Mouse (Mus musculus): ENCODE measurements around the gene Lonrf2.

The Lonrf2 gene

DNA sequence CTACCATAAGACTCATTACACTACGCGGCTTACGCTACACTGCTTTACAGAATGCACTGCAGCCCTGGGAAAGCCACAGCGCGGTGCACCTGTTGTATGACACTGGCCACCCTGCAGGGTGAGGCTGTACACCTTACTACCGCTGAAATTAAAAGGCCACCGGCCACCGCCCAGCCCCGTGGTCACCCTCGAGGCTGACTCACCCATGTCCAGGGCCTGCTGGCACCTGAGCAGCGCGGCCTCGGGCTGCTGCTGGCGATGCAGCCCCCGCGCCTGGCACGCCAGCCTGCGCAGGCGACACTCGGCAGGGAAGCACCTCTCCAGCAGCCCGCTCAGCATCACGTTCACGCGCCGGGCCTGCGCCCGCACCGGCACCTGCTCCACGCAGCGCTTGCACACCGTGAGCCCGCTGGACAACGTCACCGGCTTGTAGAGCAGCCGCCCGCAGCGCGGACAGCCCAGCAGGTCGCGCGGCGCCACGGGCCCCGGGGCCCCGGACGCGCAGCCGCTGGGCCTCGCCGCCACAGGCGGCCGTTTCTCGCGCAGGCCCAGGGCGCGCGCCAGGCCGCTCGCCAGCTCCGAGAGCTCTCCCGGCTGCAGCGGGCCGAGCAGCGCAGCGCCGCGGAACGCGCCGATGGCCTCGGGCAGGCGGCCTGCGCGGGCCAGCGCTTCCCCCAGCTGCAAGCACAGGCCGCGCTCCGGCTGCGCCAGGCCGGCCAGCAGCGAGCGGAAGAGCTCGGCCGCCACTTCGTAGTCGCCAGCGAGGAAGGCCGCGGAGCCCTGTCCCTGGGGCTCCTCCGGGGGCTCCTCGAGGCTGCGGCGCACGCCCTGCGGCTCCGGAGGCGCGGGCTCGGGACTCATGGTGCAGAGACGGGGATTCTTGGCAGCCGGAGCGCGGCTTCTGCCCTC is 689 bp downstream of the Lonrf2 start:
- DNase-seq = peak; percentile 2

- DNase-seq = no peak
Measured at GRCm38 (mm10) chr1:38834899-38835298, 1.6 kb downstream of the Lonrf2 start.

GRCm38 (mm10) chr1:38824926-38825325 is 11.6 kb downstream of the Lonrf2 start:
- no peak for DNase-seq

- no peak for DNase-seq
Measured at GRCm38 (mm10) chr1:38823851-38824250, 12.7 kb downstream of the Lonrf2 start.

DNA sequence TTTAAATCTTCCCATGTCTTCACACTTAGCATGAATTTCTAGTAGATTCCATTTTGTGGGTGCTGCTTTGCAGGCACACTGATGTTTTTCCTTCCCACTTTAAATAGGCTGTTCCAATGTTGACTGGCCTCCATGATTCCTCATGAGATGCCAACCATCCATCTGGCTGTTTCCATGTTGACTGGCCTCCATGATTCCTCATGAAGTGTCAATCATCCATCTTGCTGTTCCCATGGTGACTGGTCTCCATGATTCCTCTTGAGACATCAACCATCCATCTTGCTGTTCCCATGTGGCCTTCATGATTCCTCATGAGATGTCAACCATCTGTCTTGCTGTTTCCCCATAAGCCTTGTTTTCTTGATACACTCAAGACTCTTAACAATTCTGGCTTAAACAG is 16.8 kb downstream of the Lonrf2 start:
- no peak for DNase-seq

GRCm38 (mm10) chr1:38817671-38818070 is 18.8 kb downstream of the Lonrf2 start:
- DNase-seq = no peak

- DNase-seq = no peak
Measured at GRCm38 (mm10) chr1:38817268-38817667, 19.2 kb downstream of the Lonrf2 start.

DNA sequence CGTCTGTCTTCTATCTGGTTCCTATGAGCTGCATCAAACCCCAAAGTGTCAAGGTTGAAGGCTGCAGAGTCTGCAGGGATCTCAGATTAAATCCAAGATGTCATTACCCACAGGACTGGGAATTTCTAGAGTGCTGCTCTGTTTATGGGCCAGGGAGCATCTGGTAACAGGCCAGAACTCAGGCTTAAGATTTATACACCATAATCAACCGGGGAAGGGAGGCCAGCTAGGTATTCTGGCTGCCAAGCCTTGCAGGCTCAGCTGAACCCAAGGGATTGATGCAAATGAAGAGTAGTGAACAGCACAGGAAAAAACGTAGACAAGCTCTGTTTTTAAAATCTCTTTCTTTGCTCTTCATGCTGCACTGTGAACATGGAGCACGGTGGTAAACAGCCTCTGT is 20.2 kb downstream of the Lonrf2 start:
- no peak for DNase-seq

DNA sequence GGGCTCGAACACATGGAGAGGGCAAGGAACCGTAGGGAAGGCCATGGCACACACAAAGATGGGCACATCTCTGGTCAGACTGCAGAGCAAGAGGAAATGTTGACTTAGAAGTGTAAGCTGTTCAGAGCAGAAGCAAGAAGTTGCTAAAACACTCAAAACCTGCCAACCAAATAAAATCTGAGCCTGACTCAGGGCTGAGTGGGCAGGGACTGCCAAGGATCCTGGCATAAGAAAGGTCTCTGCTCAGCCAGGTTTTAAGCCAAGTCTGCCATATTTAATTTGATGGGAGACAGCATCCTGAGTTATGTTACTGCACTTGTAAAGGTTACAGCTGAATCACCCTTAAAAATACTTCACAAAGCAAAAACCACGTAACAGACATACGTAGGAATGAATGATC is 29.4 kb downstream of the Lonrf2 start:
- DNase-seq = no peak

DNA sequence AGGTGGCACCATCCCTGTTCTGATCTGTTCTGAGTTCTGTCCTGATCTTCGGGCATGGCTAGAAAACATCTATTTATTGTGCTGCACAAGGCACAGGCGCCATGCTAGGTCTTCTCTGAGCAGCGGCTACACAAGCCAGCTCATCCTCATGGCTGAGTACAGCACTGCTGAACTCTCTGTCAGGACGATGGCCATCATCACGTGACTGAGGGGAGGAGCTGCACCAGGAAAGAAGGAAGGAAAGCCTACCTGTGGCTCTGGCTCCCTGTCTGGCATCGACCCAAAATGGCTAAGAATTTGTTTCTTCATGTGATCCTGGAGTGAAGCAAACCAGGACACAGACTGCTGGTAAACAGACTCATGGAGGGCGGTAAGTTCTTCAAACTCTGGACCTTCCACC is 36.1 kb downstream of the Lonrf2 start:
- no peak for DNase-seq

DNA sequence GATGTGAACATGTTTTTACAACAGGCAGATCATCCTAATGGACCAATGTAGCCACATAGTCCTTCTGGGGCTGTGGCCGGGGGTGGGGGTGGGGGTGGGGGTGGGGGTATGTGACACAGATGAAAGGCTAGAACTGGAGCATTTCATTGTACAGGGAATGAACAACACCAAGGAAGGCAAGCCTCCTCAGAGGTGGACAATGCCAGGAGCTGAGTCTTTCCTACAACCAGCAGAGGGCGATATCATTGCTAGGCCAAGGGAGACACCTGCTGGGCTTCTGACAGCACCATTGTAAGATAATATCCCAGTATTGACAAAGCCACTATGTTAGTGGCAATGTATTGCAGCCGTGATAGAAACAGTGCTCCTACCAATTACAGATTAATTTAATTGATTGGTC is 37.2 kb downstream of the Lonrf2 start:
- peak; percentile 13 for DNase-seq

DNA sequence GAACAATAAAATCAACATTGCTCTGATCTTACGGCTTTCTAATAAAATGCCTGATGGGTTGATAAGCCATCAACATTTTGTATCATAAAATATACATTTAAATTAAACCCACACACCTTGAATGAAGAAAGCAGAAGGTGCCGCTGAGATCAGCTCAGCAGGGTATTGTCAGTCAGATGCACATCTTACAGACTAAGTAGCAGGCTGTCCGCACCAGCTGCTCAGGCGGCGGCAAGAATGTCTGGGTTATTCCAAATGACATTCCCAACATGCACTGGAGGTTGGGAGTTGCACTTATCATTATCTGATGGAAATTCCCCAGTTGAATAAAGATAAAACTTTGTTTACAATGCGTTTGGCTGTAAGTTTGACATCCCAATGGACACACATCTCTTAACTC is 39.6 kb downstream of the Lonrf2 start:
- DNase-seq = no peak

DNA sequence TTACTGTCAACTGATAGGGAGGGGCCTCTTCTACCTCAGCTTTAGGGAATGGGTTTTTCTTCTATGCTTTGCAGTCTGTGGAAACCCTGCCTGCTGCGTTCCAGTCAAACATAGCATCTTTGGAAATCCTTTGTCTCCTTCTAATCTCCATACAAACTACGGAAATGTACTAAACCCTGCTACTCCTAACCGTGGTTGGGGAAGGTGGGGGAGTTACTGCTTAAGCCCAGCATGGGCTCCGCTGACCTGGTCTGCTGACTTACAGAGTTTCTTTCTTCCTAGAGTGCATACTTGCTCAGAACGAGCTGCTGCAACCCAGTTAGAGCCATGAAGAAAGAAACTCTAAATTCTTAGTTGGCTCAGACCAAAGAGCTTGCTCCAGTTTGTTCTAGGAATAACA is 41.0 kb downstream of the Lonrf2 start:
- no peak for DNase-seq

GRCm38 (mm10) chr1:38791016-38791810 is 45.3 kb downstream of the Lonrf2 start:
- DNase-seq = no peak

GRCm38 (mm10) chr1:38789988-38790602 is 46.4 kb downstream of the Lonrf2 start:
- DNase-seq = no peak

DNA sequence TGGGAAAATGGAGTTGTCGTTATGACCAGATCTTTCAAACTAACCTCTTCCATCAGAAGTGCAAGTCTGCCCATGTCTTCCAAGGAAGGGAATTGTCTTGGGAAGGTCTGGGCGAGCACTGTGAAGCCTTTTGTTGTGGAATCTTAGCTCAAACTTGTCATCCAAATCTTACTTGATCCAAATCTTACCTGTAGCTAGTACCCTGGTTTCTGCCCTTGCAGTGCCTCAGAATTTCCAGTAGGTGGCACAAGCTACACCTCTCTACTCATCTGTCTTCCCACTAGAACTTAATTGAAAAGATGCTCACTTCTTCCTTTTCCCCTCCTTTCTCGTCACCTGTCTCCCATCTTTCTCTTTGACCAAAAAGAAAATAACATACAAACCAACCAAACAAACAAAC is 47.6 kb downstream of the Lonrf2 start:
- DNase-seq = no peak

DNA sequence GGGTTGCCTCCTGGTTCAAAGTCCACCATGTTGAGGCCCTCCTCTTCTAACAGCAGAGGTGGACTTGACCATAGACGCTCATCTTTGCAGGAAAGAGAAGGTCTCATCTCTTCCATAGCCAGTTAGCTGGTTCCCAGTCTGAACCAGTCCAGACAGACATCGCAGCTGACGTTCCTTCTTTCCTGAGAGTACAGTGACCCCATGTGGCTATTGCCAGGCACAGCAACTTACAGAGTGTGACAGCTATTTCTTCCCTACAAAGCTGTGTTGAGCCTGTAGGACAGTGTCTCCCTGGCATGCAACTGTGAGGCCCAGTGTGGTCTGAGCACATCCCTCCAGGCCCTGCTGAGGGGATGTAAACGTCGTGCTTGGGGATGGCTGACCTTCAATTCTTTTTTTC is 49.1 kb downstream of the Lonrf2 start:
- peak; percentile 58 for DNase-seq

DNA sequence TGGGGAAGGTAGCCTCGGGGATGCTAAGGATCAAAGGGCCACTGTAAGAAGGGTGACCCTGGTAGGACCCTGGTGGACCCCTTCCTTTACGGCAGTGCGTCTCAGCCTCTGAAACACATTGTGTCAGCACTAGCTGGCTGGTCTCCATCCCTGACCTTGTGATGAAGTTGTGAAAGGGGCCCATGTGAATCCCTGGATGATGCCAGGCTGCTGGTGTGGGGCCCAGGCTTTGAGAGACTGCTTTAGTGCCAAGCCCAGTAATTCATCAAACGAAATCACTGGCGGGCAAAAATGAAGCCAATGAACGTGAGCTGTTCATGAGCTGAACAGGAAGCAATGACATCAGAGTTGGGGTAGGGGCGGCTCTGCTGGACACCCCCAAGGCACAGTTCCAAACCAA is 50.2 kb downstream of the Lonrf2 start:
- DNase-seq = no peak

DNA sequence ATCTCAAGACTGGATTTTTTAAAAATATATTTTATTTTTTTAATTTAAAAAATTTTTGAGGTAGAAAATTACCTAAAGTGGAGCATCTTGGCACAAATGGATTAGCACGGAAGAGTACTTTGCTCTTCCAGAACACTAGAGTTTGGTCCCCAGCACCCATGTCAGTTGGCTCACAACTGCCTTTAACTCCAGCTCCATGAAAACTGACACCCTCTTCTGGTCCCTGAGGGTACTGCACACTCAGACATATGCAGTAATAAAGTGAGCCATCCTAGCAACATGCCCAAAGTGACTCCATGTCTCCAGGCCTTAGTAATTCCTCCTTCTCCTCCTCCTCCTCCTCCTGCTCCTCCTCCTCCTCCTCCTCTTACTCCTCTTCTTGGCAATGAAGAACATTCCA is 58.2 kb downstream of the Lonrf2 start:
- no peak for DNase-seq

- DNase-seq = no peak
Measured at GRCm38 (mm10) chr1:38777500-38777899, 59.0 kb downstream of the Lonrf2 start.

GRCm38 (mm10) chr1:38775713-38776112 is 60.8 kb downstream of the Lonrf2 start:
- DNase-seq = no peak

- no peak for DNase-seq
Measured at GRCm38 (mm10) chr1:38770676-38771075, 65.8 kb downstream of the Lonrf2 start.

DNA sequence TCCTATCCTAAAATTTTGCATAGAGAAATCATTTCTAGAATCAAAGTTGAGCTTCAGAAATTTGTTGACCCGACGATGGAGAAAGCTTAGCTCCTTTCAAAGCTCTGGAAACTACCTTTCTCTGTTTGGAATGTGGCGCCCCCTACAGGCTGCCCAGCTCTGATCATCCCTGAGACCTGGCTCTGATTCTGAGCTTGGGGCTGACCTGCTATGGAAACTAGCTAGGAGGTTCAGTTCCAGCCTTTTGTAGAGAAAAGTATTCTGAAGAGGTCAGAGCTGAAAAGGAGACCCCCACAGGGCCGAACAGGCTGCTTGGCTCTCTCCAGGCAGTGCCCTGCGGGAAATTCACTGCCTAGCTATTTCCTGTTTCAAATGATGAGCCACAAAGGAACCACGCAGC is 66.6 kb downstream of the Lonrf2 start:
- DNase-seq = peak; percentile 79

- peak; percentile 89 for DNase-seq
Measured at GRCm38 (mm10) chr1:38767812-38768211, 68.7 kb downstream of the Lonrf2 start.

Data from lung, postnatal 14 days (tissue).